Mouse (Mus musculus) layer of hippocampus, adult 9-10 months (tissue): ENCODE results near the gene Btbd7.
A peak's percentile ranks its signal among the peaks of the same experiment; 100 is the strongest.

Experiments used
- DNase-seq: peaks from one replicate; pipeline ENCODE4 v3.0.0; 2022; ENCODE audit warnings: low spot score

Btbd7 gene

DNA sequence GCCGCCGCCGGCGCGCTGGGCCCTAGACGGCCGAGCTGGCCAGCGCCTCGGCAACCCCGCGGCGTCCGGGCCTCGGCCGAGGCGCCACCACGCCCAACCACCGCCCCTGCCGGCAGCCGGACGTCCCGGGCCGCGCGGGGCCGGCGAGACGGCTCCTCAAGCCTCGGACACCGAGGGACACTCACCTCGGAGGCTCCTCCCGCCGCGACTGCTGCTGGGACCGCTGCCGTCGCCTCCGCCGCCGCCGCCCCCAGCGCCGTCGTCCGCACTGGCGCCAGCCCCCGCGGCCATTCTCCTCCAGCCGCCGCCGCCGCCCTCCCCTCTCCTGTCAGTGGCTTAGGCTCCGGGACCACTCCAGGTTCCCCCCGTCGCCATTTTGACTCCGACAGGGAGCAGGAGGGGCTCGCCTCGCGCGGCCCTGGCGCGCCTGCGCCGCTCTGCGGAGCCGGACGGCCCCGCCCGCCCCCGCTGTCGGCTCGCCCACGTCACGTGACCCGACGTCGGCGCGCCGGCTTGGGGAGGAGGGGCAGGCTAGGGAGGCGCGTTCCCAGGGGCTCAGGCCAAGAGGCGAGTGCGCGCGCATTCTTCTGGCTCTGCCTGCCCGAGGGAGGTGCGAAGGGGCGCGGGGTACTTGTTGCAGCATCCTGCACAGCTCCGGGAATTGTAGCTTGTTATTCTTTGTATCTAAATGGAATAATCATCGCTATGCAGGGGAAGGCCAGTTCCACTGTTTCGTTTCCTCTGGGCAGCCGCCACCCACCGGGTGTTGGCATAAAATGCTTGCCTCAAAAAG, at the start of gene Btbd7:
Btbd7 (minus strand) TSS at position 441 of the 793 bp plus-strand sequence.
- peak; percentile 86 for DNase-seq

GRCm38 (mm10) chr12:102916073-102916472, 37.8 kb upstream of the Btbd7 start:
- no peak for DNase-seq

GRCm38 (mm10) chr12:102908191-102908590, 29.9 kb upstream of the Btbd7 start:
- peak; percentile 36 for DNase-seq

- no peak for DNase-seq
Observed at GRCm38 (mm10) chr12:102899091-102899490, 20.8 kb upstream of the Btbd7 start, which contains the start of gene Cox8c. Gene Cox8c, plus strand, starts transcription at chr12:102899316.

- DNase-seq = no peak
Observed at GRCm38 (mm10) chr12:102888568-102888967, 10.3 kb upstream of the Btbd7 start.

DNA sequence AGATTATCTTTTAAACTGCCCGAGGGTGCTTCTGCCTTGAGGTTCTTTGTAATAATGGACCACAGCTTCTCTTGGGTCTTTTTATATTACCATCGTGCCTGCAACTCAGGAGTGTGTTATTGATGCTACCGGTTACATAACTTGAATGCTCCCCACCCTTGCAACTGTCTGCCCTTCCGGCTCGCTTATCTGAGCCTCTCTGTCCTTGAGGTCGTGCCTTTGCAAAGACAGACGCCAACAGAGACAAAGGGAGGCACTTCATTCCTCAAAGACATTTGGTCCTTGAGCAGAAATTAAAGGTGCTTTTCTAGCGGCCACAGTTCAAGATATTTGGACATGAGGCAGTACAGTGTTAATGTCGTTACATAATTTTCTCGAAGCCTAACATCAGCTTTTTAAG, 9.1 kb upstream of the Btbd7 start:
- DNase-seq = no peak

DNA sequence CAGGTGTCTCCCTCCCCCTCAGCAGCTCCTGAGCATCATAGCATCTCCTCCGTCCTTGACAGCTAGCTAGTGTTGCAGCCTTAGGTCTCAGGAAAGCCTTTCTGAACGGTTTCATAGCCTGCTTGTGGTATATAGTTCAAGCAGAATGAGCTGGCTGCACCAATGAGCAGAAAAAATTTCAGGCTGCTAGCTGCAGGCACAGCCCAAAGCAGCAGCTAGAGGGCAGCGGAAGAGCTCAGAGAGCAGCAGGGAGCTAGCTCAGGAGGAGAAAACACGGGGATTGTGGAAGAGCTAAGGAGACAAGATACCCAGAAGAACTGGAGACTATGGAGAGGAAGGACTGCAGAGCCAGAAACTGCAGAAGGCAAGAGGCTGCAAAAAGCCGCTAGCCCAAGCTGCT, 7.5 kb upstream of the Btbd7 start:
- DNase-seq = no peak

- DNase-seq = no peak
Observed at GRCm38 (mm10) chr12:102878901-102879300, 630 bp upstream of the Btbd7 start.

DNA sequence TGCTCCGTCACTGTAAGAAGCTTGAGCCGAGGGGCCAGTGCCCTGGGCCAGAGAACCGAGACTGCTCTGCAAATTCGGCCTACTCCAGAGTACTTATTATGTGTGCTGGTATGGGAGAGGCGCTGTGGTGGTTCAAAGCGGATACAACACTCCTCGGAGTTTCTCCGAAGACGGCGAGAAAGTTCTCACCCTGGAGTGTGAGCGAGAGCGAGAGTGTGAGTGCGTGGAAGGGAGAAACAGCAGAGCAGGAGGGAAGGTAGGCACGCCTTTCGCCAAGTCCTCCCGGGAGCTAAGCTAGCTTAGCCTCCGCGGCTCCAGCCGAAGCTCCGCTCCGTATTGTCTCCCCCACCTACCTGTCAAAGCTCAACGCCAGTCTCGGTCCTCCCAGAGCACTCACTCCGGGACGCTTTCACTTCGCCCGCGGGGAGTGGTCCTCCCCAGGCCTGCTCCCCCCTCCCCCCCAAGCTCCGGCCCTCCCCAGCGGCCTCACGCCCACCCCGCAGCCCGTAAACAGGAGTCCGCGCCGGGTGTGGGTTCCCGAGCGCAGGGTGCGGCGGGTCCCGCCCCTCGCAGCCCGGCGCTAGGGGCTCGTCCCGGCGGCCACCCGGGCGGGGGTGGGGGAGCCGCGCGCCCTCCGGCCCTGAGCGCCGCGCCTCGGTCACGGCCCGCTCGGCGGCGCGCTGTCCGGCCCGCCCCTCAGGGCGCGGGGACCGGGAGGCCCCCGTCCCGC, 805 bp downstream of the Btbd7 start:
- no peak for DNase-seq

GRCm38 (mm10) chr12:102870527-102870926, 7.7 kb downstream of the Btbd7 start:
- no peak for DNase-seq

DNA sequence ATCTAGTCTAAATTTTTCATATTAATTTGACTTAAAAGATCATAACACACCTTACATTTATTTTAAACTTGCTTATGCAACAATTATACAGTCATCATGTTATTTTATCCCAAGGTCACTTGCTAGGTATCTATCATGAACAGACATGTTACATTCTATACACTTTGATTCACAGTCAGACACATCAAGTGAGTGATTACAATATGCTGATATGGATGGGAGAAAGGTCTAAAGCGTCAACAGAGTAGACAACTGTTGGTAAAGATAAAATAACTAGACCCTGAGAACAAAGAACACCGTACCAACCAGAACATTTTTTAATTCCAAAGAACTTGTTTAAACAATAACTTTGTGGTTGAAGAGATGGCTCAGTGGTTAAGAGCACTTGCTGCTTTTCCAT, 8.5 kb downstream of the Btbd7 start:
- no peak for DNase-seq

DNA sequence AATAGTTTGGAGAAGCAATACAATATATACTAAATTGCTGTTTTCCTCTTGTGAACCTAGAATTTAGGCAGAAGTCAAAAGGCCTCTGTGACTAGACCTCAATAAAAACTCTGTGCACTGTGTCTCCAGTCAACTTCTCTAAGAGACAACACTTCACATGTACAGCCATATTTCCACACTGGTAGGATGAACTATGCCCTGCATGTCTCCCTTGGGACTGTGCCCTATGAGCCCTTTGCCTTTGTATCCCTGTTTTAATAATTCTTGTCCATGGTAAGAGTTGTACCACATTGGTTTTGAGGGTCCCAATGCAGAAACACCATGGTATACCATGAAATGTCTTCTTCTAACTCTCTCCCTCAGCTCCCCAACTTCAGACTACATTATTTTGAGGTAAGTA, 17.5 kb downstream of the Btbd7 start:
- DNase-seq = no peak

GRCm38 (mm10) chr12:102838271-102838670, 40.0 kb downstream of the Btbd7 start:
- DNase-seq = no peak

DNA sequence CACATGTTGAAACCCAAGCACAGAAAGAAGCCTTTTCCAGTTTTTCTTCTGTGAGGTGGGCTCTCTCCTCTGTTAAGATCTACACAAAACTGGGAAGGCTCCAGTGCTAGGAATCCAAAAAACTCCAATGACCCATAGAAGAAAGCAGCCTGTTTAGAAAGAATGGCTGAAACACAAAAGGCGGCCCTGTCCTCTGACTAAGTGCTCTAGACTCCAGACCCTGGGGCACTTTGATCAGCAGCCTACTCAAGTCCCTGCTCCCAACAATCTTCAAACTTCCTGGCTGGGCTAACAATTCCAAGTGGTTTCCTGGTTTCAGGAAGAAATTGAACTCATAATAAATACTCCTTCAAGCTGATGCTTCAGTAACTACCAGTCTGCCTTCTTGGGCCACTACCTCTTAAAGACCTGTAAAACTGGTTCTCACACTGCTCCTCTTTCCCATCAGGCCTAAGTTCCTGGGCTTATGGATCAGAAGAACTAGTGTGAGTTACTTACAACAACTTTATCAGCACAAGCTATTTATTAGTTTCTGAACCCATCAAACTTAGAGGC, 45.4 kb downstream of the Btbd7 start:
- DNase-seq = no peak

DNA sequence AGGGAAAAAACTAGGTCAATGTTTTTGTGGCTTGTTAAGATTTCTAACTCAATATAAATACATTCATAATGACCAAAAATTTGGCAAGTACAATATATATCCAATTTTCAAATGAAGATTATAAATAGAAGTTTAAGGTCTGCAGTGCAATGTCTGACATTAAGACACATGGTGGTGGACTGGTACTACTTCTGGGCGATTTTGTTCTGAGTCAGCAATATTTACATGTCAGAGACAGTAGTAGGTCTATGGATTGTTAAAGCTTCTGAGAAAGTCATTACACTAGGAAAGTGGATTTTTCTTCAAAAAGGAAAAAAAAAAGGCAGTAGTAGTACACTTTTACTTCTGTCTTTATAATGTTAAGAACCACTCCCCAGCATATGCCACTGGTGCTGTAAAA, 46.4 kb downstream of the Btbd7 start:
- no peak for DNase-seq

- DNase-seq = no peak
Observed at GRCm38 (mm10) chr12:102827119-102827518, 51.2 kb downstream of the Btbd7 start.

GRCm38 (mm10) chr12:102826399-102826798, 51.9 kb downstream of the Btbd7 start:
- DNase-seq = no peak

DNA sequence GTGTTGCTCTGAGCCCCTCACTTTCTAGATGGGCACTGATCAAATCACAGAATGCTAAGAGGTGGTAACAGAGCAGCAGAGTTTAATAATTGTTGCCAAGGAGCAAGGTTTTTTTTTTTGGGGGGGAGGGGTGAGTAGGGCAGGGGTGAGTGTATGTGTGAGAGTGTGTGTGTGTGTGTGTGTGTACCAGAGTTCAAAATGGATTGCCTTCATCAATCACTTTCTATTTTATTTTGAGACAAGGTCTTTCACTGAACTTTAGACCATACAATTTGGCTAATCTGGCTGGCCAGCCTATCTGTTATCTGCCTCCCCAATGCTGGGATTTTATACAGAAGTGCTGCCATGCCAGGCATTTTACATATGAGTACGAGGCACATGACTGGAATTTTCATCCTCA, 63.4 kb downstream of the Btbd7 start:
- no peak for DNase-seq

- DNase-seq = no peak
Observed at GRCm38 (mm10) chr12:102799528-102799927, 78.7 kb downstream of the Btbd7 start.

DNA sequence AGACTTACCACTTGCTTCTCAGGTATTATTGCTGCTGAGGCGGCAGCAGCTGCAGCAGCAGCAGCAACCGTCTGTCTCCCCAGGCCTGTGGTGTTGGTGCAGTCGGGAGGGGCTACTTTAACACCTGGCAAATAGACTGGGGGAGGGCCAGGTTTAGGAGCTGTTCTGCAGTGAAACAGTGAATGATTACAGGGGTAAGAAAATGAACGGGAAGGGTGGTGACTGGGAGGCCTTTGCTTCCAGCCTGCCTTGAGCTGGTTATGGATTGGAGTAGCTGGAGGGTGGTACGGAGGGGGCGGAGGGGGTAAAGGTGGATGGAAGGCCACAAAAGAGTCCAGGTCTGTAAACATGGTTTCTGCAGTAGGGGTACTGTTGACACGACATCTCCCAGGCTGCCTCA, 90.3 kb downstream of the Btbd7 start:
- DNase-seq = no peak

GRCm38 (mm10) chr12:102785593-102785985, 92.7 kb downstream of the Btbd7 start:
- DNase-seq = peak; percentile 13

DNA sequence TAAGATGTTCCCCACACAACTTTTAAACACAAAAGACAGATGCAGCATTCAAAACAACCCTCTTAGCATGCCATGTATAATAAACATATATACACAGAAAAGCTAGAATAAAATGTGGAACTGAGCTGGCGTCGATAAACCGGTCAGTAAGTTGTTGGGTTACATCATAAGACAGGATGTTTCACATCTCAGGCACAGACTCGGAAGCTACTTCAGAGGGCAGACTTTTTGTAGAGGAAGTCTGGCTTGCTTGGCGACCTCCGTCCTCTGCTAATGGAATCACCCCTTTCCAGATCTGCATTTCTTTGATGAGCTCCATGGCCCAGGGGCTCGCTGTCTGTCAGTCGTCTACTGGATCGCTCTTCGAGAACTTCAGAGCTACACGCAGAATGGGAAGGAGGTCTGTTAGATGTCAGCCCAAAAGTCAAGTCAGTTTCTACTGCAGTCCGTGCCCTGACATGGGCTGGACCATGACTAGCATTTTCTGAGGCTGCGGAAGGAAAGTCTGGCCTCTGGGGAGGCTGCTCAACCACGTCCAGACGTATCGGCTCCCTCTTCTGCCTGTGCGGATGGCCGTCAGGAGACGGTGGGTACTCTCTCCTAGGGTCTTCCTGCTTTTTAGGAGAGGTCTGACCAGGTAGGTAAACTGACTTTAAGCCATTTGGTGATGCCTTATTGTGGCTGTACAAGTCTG, 93.2 kb downstream of the Btbd7 start:
- no peak for DNase-seq

GRCm38 (mm10) chr12:102782841-102783240, 95.4 kb downstream of the Btbd7 start:
- DNase-seq = no peak
